Mouse (Mus musculus): Measurements from ENCODE around the gene Tex35. TPM values are rescaled to one million over a fixed set of nuclear protein-coding genes. Genes with fewer than 3 reads are reported as not detected.

Gene Tex35
- polyA plus RNA-seq, 1 experiment from 2014 or later: not detected

DNA sequence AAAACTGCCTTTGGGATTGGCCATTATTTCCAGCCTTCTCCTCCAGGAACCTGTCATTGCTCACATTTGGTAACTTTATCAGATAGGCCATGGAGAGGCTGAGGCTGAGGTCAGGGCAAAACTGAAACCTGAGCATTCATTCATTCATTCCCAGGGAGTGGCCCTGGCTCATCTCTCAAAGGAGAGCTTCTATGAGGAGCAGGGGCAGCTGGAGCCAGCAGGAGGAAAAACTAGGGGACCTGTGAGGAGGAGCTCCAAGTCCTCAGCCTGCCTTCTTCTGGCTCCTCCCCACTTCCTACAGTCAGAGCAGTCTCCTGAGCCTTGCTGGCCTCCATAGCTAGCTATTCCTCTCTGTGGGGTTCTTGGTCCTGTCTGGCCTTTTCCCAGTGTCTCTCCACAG, 40.2 kb downstream of the Tex35 start:
- no peaks in the 10 kb centered on the region for H3K36me3 ChIP-seq
- peaks cover 18% of the 10 kb centered on the region for H3K4me1 ChIP-seq (replicated peaks)
- H3K4me2 ChIP-seq: no peak overlapping the region
- H3K9me3 ChIP-seq (replicated peaks): no peaks in the 10 kb centered on the region
- H3K4me3 ChIP-seq: no peak overlapping the region
- H3K27ac ChIP-seq (ENCODE audit: poor library complexity, severe bottlenecking): no peak overlapping the region
- ATAC-seq (ENCODE audit: insufficient number of reproducible peaks, low FRiP score): no peak
- H3K9ac ChIP-seq: no peak overlapping the region
- no peaks in the 10 kb centered on the region for H3K27me3 ChIP-seq (replicated peaks)

DNA sequence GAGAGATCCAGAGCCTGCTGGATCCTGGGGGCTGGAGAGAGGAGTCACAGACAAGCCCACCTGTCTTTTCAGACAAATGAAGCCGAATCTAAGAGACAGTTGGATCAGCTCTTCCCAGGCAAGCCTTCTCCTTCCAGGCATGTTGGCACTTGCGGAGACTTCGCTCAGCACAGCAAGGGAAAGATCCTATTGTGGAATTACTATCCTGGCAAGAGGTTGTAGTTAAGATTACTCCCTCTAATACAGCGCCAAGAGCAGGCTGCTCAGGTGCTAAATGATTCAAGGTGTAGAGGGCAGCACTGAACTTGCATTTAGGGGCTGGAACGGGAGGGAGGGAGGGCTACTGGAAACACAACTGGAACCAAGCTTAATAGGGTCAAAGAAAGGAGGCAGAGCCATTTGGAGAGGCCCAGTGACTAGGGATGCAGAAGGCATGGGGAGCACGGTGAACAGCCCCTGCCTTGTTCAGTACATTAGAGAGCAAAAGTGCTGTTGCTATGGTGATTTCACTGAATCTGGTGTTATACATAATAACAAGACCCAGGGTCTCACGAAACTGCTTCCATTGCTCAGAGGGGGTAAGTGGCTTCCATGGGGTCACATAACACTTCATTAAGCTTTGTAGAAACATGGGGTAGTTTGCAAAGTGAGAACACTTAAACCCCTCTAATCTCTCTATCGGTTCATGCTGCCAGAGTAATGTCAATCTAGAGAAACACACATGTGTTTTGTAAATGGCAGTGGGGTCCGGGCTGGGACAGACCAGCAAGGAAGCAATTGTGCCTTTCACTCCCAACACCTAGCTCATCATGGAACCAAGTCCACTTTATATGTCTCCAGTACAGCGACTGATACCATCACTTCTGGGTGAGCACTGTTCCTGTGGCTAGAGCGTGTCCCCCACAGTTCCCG, 42.4 kb downstream of the Tex35 start:
- H3K9ac ChIP-seq: no peak overlapping the region
- H3K9me3 ChIP-seq (replicated peaks): no peaks in the 10 kb centered on the region
- H3K4me1 ChIP-seq (replicated peaks): peaks cover 25% of the 10 kb centered on the region
- no peak for ATAC-seq (ENCODE audit: insufficient number of reproducible peaks, low FRiP score)
- H3K4me2 ChIP-seq: no peak overlapping the region
- H3K4me3 ChIP-seq: no peak overlapping the region
- H3K36me3 ChIP-seq: no peaks in the 10 kb centered on the region
- WGBS: 84% methylated on average over 12 of the region's 12 CpGs
- no peak overlapping the region for H3K27ac ChIP-seq (ENCODE audit: poor library complexity, severe bottlenecking)
- no peaks in the 10 kb centered on the region for H3K27me3 ChIP-seq (replicated peaks)

DNA sequence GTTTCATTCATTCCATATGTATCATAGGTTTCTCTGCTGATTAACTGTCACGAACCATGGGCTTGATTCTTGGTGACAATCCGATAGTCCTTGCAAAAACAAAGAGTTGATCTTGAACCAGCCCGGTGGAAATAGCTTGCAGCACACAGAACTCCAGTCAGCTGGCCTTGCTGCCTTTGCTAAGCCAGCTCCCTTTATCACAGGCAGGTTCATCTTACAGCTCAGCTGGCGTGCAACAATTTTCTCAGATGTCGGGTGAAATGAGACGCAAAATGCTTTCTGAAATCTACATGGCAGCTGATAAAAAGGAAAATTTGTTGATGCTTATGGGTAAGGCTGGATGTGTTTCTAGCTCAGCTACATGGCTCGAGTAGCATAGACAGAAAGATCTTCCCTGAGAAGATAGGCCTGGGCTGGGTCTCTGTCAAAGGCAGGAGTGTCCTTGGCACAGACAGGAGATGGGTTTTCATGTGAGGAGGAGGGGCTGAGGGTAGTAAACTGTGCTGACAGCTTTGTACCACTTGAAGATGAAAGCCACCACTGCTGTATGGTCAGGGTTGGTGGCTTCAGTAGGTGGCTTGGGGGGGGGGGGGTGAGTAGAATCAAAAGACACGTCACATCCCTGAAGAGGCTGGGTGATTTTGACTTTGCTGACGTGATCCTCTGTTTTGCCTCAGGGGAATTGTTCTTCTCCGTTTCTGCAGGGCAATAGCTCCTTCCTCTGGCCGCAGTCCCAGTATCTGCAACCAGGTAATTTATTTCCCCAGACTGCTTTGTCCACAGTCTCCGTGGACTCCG, 45.0 kb downstream of the Tex35 start:
- no peak for ATAC-seq (ENCODE audit: insufficient number of reproducible peaks, low FRiP score)
- Histone ChIP-seq H3K27ac (ENCODE audit: poor library complexity, severe bottlenecking) (peak overlapping the region; percentile 25), H3K4me2 (no peak overlapping the region)

DNA sequence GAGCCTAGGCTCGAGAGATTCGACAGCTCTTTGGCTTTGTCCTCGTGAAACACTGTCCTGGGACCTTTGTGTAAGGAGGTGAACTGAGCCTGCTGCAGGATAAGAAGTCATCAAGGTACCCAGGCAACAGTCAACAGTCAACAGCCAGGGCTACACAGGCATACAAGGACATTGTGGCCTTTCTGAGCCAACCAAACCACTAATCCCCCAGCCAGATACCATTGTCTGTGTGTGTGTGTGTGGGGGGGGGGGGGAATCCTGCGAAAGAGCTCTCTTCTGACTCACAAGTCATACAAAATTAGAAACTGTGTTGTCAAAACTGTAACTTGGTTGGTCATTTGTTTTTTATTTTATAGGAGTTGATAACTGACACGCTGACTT, 46.0 kb downstream of the Tex35 start:
- Histone ChIP-seq H3K27me3 (replicated peaks) (no peaks in the 10 kb centered on the region), H3K36me3 (no peaks in the 10 kb centered on the region), H3K9me3 (replicated peaks) (no peaks in the 10 kb centered on the region), H3K4me1 (replicated peaks) (peaks cover 29% of the 10 kb centered on the region), H3K4me2 (no peak overlapping the region), H3K9ac (no peak overlapping the region), H3K4me3 (no peak overlapping the region), H3K27ac (ENCODE audit: poor library complexity, severe bottlenecking) (no peak overlapping the region; the same call in 1 of the 2 replicates)
- ATAC-seq (ENCODE audit: insufficient number of reproducible peaks, low FRiP score): no peak
- WGBS: 58% methylated on average over 5 of the region's 5 CpGs

More for the DNA sequence above, 45.0 kb downstream of the Tex35 start:
- H3K27me3 ChIP-seq (replicated peaks): no peaks in the 10 kb centered on the region
- WGBS: 43% methylated on average over 13 of the region's 13 CpGs
- H3K9me3 ChIP-seq (replicated peaks): no peaks in the 10 kb centered on the region
- H3K4me1 ChIP-seq (replicated peaks): peaks cover 29% of the 10 kb centered on the region
- H3K4me3 ChIP-seq: no peak overlapping the region
- H3K9ac ChIP-seq: no peak overlapping the region
- no peaks in the 10 kb centered on the region for H3K36me3 ChIP-seq

DNA sequence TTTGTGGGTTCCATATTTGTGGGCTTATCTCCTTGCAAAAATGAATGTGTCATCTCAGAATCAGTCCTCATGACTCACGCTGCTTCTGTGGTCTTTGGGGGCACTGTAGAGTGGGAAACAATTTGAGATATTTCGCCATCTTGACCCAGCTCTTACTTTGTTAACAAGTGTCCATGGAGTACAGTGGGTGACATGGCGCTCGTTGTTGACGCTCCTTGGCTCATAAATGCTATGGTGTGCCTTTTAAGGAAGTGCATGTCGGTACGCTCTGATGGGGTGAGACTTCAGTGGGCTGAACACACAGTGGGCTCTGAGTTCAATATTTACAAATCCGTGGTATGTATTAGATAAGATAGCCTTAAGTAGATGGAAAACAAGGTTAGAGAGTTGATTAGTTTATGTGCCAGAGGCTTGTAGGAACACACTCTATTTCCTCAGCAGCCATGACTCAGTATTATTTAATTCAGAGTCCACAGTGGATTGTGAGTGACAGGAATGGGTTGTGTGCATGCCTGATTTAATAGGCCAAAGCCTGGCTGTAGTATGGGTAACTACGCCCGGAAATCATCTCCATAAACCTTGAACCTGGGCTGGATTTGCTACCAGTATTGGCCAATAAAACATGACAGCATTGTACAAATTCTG, 46.6 kb downstream of the Tex35 start:
- Histone ChIP-seq H3K9me3 (replicated peaks) (no peaks in the 10 kb centered on the region), H3K4me2 (no peak overlapping the region), H3K27ac (ENCODE audit: poor library complexity, severe bottlenecking) (no peak overlapping the region; the same call in 1 of the 2 replicates), H3K27me3 (replicated peaks) (no peaks in the 10 kb centered on the region), H3K36me3 (no peaks in the 10 kb centered on the region), H3K4me1 (replicated peaks) (peaks cover 29% of the 10 kb centered on the region), H3K9ac (no peak overlapping the region), H3K4me3 (no peak overlapping the region)
- ATAC-seq (ENCODE audit: insufficient number of reproducible peaks, low FRiP score): no peak
- 84% methylated on average over 10 of the region's 10 CpGs for WGBS

DNA sequence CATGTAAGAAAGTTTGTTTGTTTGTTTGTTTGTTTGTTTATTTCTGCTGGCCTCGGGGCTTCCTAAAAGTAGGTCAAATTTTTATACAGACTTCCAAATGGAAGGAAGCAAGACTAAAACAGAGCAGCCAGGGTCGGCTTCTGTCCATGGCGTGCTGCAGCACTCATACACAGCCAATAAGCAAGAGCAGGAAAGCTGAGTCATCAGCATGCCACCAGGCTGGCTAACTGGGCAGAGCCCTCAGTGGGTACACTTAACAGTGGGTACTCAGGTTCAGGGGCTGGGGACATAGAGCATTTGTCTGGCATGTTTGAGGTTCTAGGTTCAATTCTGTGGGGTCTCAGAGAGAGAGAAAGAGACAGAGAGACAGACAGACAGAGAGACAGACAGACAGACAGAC, 47.3 kb downstream of the Tex35 start:
- Histone ChIP-seq H3K4me2 (no peak overlapping the region), H3K4me3 (no peak overlapping the region), H3K36me3 (no peaks in the 10 kb centered on the region), H3K9ac (no peak overlapping the region), H3K9me3 (replicated peaks) (no peaks in the 10 kb centered on the region), H3K27me3 (replicated peaks) (no peaks in the 10 kb centered on the region), H3K27ac (ENCODE audit: poor library complexity, severe bottlenecking) (no peak overlapping the region), H3K4me1 (replicated peaks) (peaks cover 31% of the 10 kb centered on the region)
- WGBS: 73% methylated on average over 3 of the region's 3 CpGs
- ATAC-seq (ENCODE audit: insufficient number of reproducible peaks, low FRiP score): no peak

DNA sequence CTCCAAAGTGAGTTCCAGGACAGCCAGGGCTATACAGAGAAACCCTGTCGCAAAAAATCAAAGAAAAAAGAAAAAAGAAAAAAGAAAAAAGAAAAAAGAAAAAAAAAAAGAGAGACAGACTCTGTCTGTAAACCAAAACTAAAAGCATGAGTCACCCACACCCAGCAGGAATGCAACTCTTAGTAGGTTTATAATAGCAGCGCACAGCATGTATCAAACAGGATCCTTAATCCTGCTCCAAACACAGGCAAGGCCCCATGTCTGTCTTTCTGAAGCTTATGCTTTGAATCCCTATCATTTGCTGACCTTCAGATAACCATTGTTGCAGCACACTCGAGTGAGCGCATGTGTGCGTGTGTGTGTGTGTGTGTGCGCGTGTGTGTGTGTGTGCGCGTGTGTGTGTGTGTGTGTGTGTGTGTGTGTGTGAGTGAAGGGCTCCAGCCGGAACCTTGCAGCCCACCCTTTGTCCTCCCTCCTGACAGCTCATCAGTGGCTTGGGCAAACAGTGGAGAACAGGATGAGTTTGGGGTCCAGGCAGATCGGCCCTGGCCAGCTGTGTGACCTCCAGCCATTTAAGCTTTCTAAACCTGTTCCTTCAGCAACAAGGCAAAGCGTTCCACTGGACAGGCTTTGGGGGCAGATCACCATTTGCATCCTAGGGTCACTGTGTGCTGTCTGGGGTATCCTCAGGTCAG, 47.9 kb downstream of the Tex35 start:
- peaks cover 31% of the 10 kb centered on the region for H3K4me1 ChIP-seq (replicated peaks)
- H3K27ac ChIP-seq (ENCODE audit: poor library complexity, severe bottlenecking): no peak overlapping the region
- H3K4me2 ChIP-seq: no peak overlapping the region
- no peaks in the 10 kb centered on the region for H3K36me3 ChIP-seq
- H3K9me3 ChIP-seq (replicated peaks): no peaks in the 10 kb centered on the region
- no peak overlapping the region for H3K4me3 ChIP-seq
- 79% methylated on average over 12 of the region's 12 CpGs for WGBS
- H3K9ac ChIP-seq: no peak overlapping the region
- no peaks in the 10 kb centered on the region for H3K27me3 ChIP-seq (replicated peaks)
- no peak for ATAC-seq (ENCODE audit: insufficient number of reproducible peaks, low FRiP score)

DNA sequence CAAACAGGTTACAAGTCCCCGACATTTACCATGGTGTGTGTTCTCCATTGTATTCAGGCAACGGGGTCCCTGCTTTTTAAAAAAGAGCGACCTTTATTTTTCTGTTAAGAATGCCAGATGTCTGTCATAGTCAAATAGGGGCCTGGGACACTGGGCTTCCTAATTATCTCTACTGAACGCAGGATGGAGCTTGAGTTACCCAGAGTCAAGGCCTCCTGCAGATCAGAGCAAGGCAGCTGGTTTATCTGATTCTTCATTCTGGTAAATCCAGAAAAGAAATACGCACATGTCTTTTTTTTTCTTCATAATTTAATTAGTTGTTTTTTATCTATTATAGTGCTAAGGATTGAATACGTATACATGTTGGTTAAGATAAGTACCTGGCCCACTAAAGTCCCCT, 52.6 kb downstream of the Tex35 start:
- Histone ChIP-seq H3K4me2 (peak overlapping the region; percentile 49; the same call in 1 of the 2 replicates), H3K9ac (no peak overlapping the region), H3K27ac (ENCODE audit: poor library complexity, severe bottlenecking) (peak overlapping the region; percentile 85)

DNA sequence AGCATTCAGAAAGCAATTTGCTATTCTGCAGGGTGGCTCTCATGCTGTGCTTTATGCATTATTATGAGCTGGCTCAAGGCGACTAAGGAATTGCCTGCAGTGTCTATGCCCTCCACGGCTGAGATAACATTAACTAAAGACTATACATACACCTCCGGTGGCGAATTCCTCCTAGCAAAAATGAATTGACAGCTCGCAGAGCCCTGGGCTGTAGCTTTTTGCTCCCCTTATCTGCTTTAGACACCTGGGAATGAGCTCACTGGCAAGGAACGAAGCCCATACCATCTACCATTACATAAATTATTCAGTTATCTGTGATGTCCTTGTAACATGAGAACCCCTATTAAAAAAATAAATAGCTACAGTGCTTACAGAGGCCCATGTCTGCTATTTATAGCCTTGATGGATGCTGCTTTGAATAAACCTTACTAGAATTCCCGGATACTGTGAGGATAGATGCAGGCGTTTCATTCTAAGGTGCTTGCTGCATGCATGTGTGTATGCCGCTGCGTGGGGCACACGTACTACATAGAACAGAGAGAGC, 53.1 kb downstream of the Tex35 start:
- H3K4me1 ChIP-seq (replicated peaks): peaks cover 22% of the 10 kb centered on the region
- no peaks in the 10 kb centered on the region for H3K27me3 ChIP-seq (replicated peaks)
- H3K27ac ChIP-seq (ENCODE audit: poor library complexity, severe bottlenecking): peak overlapping the region; percentile 85
- peak; percentile 61 for ATAC-seq (ENCODE audit: insufficient number of reproducible peaks, low FRiP score)
- no peaks in the 10 kb centered on the region for H3K36me3 ChIP-seq
- no peaks in the 10 kb centered on the region for H3K9me3 ChIP-seq (replicated peaks)
- H3K9ac ChIP-seq: no peak overlapping the region
- H3K4me2 ChIP-seq: peak overlapping the region; percentile 49
- 20% methylated on average over 11 of the region's 11 CpGs for WGBS
- H3K4me3 ChIP-seq: peak overlapping the region; percentile 6; the same call in 1 of the 2 replicates

More for the DNA sequence above, 52.6 kb downstream of the Tex35 start:
- Histone ChIP-seq H3K36me3 (no peaks in the 10 kb centered on the region), H3K4me3 (no peak overlapping the region), H3K9me3 (replicated peaks) (no peaks in the 10 kb centered on the region), H3K27me3 (replicated peaks) (no peaks in the 10 kb centered on the region), H3K4me1 (replicated peaks) (peaks cover 26% of the 10 kb centered on the region)
- 62% methylated on average over 6 of the region's 6 CpGs for WGBS
- no peak for ATAC-seq (ENCODE audit: insufficient number of reproducible peaks, low FRiP score)

DNA sequence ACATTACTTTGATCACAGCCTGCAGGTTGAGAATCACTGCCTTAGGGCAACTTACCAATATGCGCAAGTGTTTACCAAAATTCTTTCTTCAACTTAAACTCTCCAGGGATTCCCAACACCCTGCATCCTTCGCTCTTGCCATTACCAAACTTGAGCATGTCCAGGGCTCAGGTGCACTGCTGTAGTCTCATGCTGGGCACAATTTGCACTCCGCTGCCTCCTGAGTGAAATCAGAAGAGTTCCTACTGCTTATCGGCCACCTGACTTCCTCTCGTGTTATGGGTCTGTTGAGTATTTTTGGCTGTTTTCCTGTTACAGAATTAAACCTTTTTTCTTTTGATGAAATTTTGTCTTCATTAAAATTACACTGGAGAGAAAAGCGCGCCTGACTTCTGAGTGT, 53.8 kb downstream of the Tex35 start:
- peaks cover 22% of the 10 kb centered on the region for H3K4me1 ChIP-seq (replicated peaks)
- no peak for ATAC-seq (ENCODE audit: insufficient number of reproducible peaks, low FRiP score)
- peak overlapping the region; percentile 49; the same call in 1 of the 2 replicates for H3K4me2 ChIP-seq
- H3K36me3 ChIP-seq: no peaks in the 10 kb centered on the region
- peak overlapping the region; percentile 85 for H3K27ac ChIP-seq (ENCODE audit: poor library complexity, severe bottlenecking)
- H3K27me3 ChIP-seq (replicated peaks): no peaks in the 10 kb centered on the region
- H3K4me3 ChIP-seq: no peak overlapping the region
- no peaks in the 10 kb centered on the region for H3K9me3 ChIP-seq (replicated peaks)
- 62% methylated on average over 7 of the region's 7 CpGs for WGBS
- no peak overlapping the region for H3K9ac ChIP-seq

All from heart, embryonic 12.5 days (tissue).